Mouse (Mus musculus): Measurements from ENCODE around the gene Pten.

GRCm38 (mm10) chr19:32753386-32753785, 3.9 kb upstream of the Pten start:
- no peak for TF ChIP-seq POLR2A (IDR thresholded peaks at IDR 0.05; ENCODE audit: borderline replicate concordance, extremely low read depth, low read depth, low read length)
- no peak for TF ChIP-seq CTCF (IDR thresholded peaks at IDR 0.05; ENCODE audit: insufficient read depth, low read length)
